Mouse (Mus musculus) CD4-positive, CD25-positive, alpha-beta regulatory T cell, adult 4 months (primary cell): ENCODE measurements around the gene Ces4a. TPM values are rescaled to one million over a fixed set of nuclear protein-coding genes. Genes with fewer than 3 reads are reported as not detected.
"Not testable (repeated sequence)": the region's sequence is repeated elsewhere in the genome, so short reads cannot be mapped to it uniquely, and the experiment has no call there.

ENCODE experiments used
- ATAC-seq: one replicate; pipeline ENCODE4 v1.8.0; 2017
- polyA plus RNA-seq, 2 experiments: library from polyadenylated mRNA; unstranded; fragments of 100-300 nt; shearing (Covaris generic); gene quantifications; one replicate each; pipeline ENCODE4 v1.2.1; 2017

The Ces4a gene
- polyA plus RNA-seq, 2 experiments from 2014 or later: 0.13 TPM; not detected in 1

DNA sequence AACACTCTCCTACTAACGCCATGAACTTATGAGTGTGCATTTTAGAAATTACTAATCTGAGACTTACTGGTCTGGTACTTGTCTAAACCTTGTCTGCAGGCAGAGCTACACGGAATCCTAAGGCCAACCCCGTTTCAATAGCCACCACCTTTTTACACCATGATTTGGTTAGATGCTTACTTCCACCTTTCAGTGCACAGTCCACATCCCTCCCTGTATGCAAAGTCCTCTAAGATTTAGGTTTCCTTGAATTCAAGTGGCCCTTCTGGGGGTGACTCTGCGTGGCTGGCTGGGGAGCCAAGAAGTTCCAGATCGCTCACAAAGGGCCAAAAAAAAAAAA is 38.4 kb downstream of the Ces4a start:
- peak; percentile 29 for ATAC-seq

DNA sequence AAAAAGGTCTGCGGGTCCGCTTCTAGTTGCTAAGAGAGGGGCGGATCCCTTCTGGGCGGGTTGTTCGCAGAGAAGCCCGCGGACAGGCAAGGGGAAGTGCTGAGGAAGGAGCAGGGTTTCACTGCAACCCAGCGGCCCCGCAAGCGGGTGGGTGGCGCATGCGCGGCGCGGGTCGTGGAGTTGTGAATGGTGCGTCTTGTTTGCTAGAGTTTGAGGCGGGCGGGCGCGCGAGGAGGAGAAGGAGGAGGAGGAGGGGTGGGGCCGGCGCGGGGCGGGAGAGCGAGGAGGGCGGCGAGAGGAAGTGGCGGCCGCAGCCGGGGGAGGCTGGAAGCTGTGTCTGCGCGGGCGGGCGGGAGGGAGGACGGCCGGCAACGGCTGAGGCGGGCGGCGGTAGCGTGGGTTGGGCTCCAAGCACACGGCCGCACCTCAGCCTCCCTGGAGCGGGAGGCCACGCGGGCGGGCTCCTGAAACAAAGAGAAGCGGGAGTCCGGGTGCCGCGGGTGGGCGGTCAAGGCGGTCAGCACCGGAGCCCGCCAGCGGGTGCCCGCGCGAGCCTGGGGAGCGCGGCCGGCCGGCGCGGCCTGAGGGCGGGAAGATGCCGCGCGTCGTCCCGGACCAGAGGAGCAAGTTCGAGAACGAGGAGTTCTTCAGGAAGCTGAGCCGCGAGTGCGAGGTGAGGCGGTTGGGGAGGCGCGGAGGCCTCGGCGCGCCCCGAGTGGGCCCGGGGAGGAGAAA is 38.9 kb downstream of the Ces4a start, which contains the start of gene Cbfb:
TSS of gene Cbfb (plus strand) at position 294 of the 735 bp plus-strand sequence.
- peak; percentile 90 for ATAC-seq

- ATAC-seq: peak; percentile 49
These were observed 39.8 kb downstream of the Ces4a start for GRCm38 (mm10) chr8:105171116-105172002.

- no peak for ATAC-seq
These were observed 40.4 kb downstream of the Ces4a start for GRCm38 (mm10) chr8:105172003-105172362.

GRCm38 (mm10) chr8:105175287-105175686 is 43.7 kb downstream of the Ces4a start:
- ATAC-seq: not testable (repeated sequence)

GRCm38 (mm10) chr8:105178211-105178800 is 46.7 kb downstream of the Ces4a start:
- ATAC-seq: no peak

DNA sequence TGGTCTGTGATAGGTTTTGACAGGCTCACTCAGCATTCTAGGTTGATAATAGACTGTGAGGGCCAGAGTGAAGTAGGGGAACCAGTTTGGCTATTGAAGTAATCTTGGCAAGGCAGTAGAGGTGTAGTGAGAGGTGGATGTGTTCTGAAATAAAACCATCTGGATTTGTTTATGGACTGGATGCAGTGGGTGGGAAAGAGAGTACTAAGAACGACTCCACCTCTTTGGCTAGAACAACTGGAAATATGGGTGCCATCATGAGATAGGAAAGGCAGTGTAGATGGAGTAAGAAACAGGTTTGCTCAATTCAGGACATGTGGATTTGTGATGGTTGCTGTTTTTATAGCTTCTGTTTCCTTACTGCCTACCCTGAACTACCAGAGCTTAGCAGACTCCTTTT is 50.6 kb downstream of the Ces4a start:
- ATAC-seq: no peak

DNA sequence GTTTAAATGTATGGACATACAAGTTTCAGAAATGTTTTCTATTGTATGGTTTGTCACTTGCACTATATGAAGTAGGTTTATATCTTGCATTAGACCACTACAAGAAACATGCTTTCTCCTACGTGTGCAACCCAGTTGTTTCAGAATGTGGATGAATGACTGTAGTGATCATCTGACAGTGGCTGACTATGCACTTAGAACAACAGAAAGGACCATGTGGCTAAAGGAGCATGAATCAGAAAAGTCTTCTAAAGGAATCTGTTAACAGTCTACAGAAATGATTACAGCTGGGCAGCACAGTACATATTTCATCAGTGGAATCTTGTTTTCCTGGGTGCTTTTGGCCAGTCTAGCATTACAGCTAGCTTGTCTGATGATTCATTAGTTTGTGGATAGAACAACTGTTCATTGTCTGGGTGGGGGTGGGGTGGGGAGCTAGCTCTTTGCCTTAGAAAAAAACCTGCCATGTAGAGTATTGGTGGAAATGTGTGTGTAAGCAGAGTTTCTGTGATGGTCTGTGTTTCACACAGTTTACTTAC is 54.9 kb downstream of the Ces4a start:
- ATAC-seq: no peak

DNA sequence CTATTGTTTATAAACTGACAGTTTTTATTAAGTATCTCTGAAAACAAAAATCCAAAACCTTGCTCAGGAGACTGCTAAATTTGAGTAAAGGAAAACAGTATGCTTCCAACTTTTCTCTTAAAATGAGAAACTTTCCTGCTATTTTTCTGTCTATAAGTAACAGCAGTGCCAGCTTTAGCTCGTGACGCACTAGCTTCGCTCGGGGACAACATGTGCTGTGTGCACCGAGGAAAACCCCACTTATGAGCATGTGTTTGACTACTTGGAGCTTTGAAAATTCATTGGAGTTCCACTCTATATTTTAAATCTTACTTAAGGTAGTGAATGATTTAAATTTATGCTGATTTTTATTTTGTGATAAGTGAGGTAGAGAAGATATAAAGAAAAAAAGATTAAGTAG is 60.6 kb downstream of the Ces4a start:
- no peak for ATAC-seq

Other genes with a start within 250 kb of the Ces4a start
- gene Ces2e, start 205.5 kb upstream of the Ces4a start, polyA plus RNA-seq: not detected
- gene Ces2f, start 184.4 kb upstream of the Ces4a start, polyA plus RNA-seq: not detected
- under 1 TPM; 0.13 to 0.28 TPM for gene Ces2g, start 170.1 kb upstream of the Ces4a start, polyA plus RNA-seq
- gene Ces2h, start 130.9 kb upstream of the Ces4a start, polyA plus RNA-seq: not detected
- not detected for gene Ces3a, start 83.2 kb upstream of the Ces4a start, polyA plus RNA-seq
- not detected for gene Ces3b, start 48.0 kb upstream of the Ces4a start, polyA plus RNA-seq
- 10 to 100 TPM; 26.7 to 40.6 TPM for gene Cbfb, start 38.9 kb downstream of the Ces4a start, polyA plus RNA-seq
- 10 to 100 TPM; 13.9 to 14.2 TPM for gene D230025D16Rik, start 93.3 kb downstream of the Ces4a start, polyA plus RNA-seq
- under 1 TPM; 0.33 to 0.47 TPM for gene B3gnt9, start 123.4 kb downstream of the Ces4a start, polyA plus RNA-seq
- 10 to 100 TPM; 58.1 to 76.0 TPM for gene Tradd, start 132.8 kb downstream of the Ces4a start, polyA plus RNA-seq
- 10 to 100 TPM; 16.5 to 27.6 TPM for gene Fbxl8, start 132.8 kb downstream of the Ces4a start, polyA plus RNA-seq
- gene Hsf4, start 138.0 kb downstream of the Ces4a start, polyA plus RNA-seq: under 1 TPM; 0.26 to 0.39 TPM
- gene Nol3, start 144.3 kb downstream of the Ces4a start, polyA plus RNA-seq: under 1 TPM in 1 of 2 experiments, not detected in 1; 0.15 TPM
- 1 to 10 TPM in 1 of 2 experiments, under 1 TPM in 1; 0.90 to 2.6 TPM for gene 4931428F04Rik, start 158.1 kb downstream of the Ces4a start, polyA plus RNA-seq
- gene Exoc3l, start 164.3 kb downstream of the Ces4a start, polyA plus RNA-seq: 1 to 10 TPM in 1 of 2 experiments, not detected in 1; 1.1 TPM
- gene E2f4, start 165.9 kb downstream of the Ces4a start, polyA plus RNA-seq: 10 to 100 TPM; 44.5 to 56.2 TPM
- gene Elmo3, start 173.8 kb downstream of the Ces4a start, polyA plus RNA-seq: 10 to 100 TPM in 1 of 2 experiments, 1 to 10 TPM in 1; 7.4 to 13.5 TPM
- 1 to 10 TPM; 1.7 to 6.2 TPM for gene Lrrc29, start 194.5 kb downstream of the Ces4a start, polyA plus RNA-seq
- 100 to 1,000 TPM; 149 to 160 TPM for gene Tmem208, start 194.6 kb downstream of the Ces4a start, polyA plus RNA-seq
- 1 to 10 TPM; 2.3 to 5.3 TPM for gene Fhod1, start 216.2 kb downstream of the Ces4a start, polyA plus RNA-seq
- gene Slc9a5, start 217.0 kb downstream of the Ces4a start, polyA plus RNA-seq: under 1 TPM in 1 of 2 experiments, not detected in 1; 0.16 TPM
- gene Plekhg4, start 241.5 kb downstream of the Ces4a start, polyA plus RNA-seq: not detected